Mouse (Mus musculus) liver, postnatal 0 days (tissue): ENCODE measurements around the gene Rpl29.

Source experiments
- CTCF ChIP-seq: sonication (generic); IDR thresholded peaks from 2 replicates; pipeline ENCODE4 v1.5.1; 2016; ENCODE audit warnings: antibody characterized with exemption, low read depth
- EP300 ChIP-seq: IDR thresholded peaks from 2 replicates; pipeline ENCODE4 v1.6.1; 2016; ENCODE audit warnings: antibody characterized with exemption, low read depth, mild to moderate bottlenecking

DNA sequence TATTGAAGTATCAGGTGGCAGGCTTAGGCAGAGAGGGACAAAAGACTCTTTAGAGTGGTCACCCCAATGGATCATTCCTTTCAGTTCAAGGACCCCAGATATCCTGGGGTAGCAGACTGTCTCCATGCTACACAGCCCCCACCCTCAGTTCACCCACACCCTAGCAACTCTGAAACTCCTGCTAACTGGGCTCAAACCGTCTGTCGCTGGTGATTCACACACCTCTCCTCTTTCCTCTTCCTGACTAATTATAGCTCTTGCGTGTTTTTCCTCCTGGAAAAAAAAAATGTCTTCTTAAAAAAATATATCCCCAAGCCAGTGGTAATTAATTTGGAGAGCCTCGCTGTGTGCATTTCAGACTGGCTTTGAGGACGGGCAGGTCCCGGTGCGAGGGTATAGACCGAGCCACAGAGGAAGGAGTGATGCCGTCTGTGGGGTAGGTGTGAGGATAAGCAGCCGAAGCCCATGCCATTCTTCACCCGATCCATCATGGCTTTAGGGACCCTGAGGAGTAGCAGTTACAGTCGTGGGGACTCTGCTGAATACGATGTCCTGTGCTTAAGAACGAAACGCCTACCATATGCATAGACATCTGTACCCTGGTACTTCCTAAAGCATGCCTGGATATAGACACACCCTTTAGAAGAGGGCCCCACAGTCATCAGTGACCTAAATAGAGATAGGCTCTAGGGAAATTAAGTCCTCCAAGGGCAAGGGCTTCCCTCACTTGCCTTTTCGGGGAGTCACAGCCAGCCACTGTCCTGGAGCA is 26.5 kb upstream of the Rpl29 start:
- TF ChIP-seq CTCF (no peak), EP300 (no peak)
